Mouse (Mus musculus) lung, postnatal 0 days (tissue): ENCODE results near the gene Tmem109. TPM values are rescaled to one million over a fixed set of nuclear protein-coding genes. Genes with fewer than 3 reads are reported as not detected.

ENCODE experiments used
- ATAC-seq: fragments of 200-750 bp; cut with Nextera tagmentation; 2 replicates; pipeline ENCODE4 v1.8.0; 2017; ENCODE audit warnings: moderate library complexity
- DNase-seq: peaks from one replicate; pipeline ENCODE4 v3.0.0-alpha.2; 2016; ENCODE audit warnings: low spot score
- H3K27ac ChIP-seq: fragments of 300-500 bp; sonication (generic); 2 replicates; pipeline ENCODE4 v1.5.1; 2014; ENCODE audit warnings: antibody characterized with exemption, mild to moderate bottlenecking, low read length, mixed read lengths
- H3K27me3 ChIP-seq: fragments of 300-500 bp; sonication (generic); replicated peaks from 2 replicates; pipeline ENCODE4 v1.6.1; 2014; ENCODE audit warnings: low read length, mixed read lengths; ENCODE audit not compliant: insufficient read depth
- H3K36me3 ChIP-seq: fragments of 300-500 bp; sonication (generic); 2 replicates; pipeline ENCODE4 v1.6.1; 2014; ENCODE audit warnings: low read length, mixed read lengths; ENCODE audit not compliant: insufficient read depth
- H3K4me1 ChIP-seq: fragments of 300-500 bp; sonication (generic); 2 replicates; pipeline ENCODE4 v1.6.1; 2014; ENCODE audit warnings: antibody characterized with exemption, low read depth, low read length, mixed read lengths; ENCODE audit not compliant: insufficient read depth
- H3K4me2 ChIP-seq: fragments of 300-500 bp; sonication (generic); replicated peaks from 2 replicates; pipeline ENCODE4 v1.6.1; 2014; ENCODE audit warnings: low read depth, mild to moderate bottlenecking, low read length, moderate library complexity, mixed read lengths
- H3K4me3 ChIP-seq: fragments of 300-500 bp; sonication (generic); 2 replicates; pipeline ENCODE4 v1.5.1; 2014; ENCODE audit warnings: low read depth, low read length
- H3K9ac ChIP-seq: fragments of 300-500 bp; sonication (generic); replicated peaks from 2 replicates; pipeline ENCODE4 v1.6.1; 2014; ENCODE audit warnings: low read depth, mild to moderate bottlenecking
- H3K9me3 ChIP-seq: fragments of 300-500 bp; sonication (generic); 2 replicates; pipeline ENCODE4 v1.6.1; 2016; ENCODE audit warnings: low read length, mixed read lengths
- CTCF ChIP-seq: IDR thresholded peaks from 2 replicates; pipeline ENCODE4 v1.5.1; 2016; ENCODE audit warnings: antibody characterized with exemption, mild to moderate bottlenecking
- EP300 ChIP-seq: IDR thresholded peaks from 2 replicates; pipeline ENCODE4 v1.6.1; 2016; ENCODE audit warnings: antibody characterized with exemption, mild to moderate bottlenecking, control low read depth
- WGBS: fragments of 180-500 bp; shearing (Covaris S2); extraction: QIAGEN DNeasy Blood & Tissue Kit; methylation state at CpG from one replicate; pipeline ENCODE4 v1.1.7; 2014; 5-methylcytosine and 5-hydroxymethylcytosine counted together
- polyA plus RNA-seq: library from polyadenylated mRNA; unstranded; fragments of >200 nt; fragmentation: Nextera tagmentation; extraction: Ambion mirVana; gene quantifications from 2 replicates; pipeline ENCODE4 v1.2.1, GENCODE M21; 2015

The Tmem109 gene
- polyA plus RNA-seq, 1 experiment from 2014 or later: 155 TPM

- no peak within 1 kb of the TSS for H3K4me3 ChIP-seq
- ATAC-seq: no peak
- no peak within 1 kb of the TSS for H3K9ac ChIP-seq
- H3K9me3 ChIP-seq: no peaks in the 10 kb centered on the region
- no peak for TF ChIP-seq CTCF
- TF ChIP-seq EP300: no peak
- no peak within 1 kb of the TSS for H3K27ac ChIP-seq
- no peaks in the 10 kb centered on the region for H3K27me3 ChIP-seq
- no peaks in the 10 kb centered on the region for H3K4me1 ChIP-seq
- H3K36me3 ChIP-seq: no peaks in the 10 kb centered on the region
- no peak within 1 kb of the TSS for H3K4me2 ChIP-seq
- WGBS: 78% methylated on average over 16 of the region's 16 CpGs
- no peak for DNase-seq
These were observed 52.2 kb downstream of the Tmem109 start, which contains the start of gene Cd6 for GRCm38 (mm10) chr19:10829436-10830175. Gene Cd6 (minus strand): TSS chr19:10830058.

DNA sequence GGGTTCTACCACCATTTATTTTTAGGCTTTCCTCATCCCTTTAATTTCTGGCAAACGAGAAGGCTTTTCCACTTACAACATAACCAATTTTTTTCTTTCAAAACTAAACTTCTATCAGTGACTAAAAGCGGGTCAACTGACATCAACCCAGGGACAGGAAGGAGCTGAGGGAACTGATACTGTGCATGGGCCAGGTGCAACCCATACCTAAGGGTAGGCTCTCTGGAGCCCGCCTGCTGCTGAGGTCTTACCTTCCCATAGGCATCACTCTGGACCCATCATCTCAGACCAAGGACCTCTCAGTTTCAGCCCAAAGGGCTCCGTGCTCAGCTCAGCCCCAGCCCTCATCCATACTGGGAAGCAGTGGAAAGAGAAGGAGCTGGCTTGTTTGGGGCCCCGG, 53.5 kb downstream of the Tmem109 start:
- Histone ChIP-seq H3K27ac (no peak overlapping the region), H3K27me3 (no peaks in the 10 kb centered on the region), H3K4me2 (no peak overlapping the region), H3K36me3 (no peaks in the 10 kb centered on the region), H3K4me1 (no peaks in the 10 kb centered on the region), H3K4me3 (no peak overlapping the region), H3K9me3 (no peaks in the 10 kb centered on the region), H3K9ac (no peak overlapping the region)
- WGBS: 87% methylated on average over 5 of the region's 5 CpGs
- no peak for DNase-seq
- TF ChIP-seq EP300 (no peak), CTCF (no peak)
- no peak for ATAC-seq

DNA sequence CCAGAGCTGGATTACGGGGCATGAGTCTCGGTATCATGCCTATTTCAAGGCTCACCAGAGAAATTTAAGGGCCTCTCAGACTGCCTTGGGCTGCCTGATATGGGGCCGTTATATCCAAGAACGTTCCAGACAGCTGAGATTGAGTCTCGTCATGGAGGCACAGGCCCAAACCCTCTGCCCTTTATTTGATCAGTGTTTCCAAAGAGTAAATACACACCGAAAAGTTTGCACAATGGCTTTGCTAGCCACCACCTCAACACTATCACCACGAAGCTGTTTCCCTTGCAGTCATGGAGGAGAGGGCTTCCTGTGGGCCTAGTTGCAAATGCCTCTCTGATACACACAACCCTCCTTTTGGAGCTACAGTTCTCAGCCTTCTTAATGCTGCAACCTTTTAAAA, 57.7 kb downstream of the Tmem109 start:
- H3K4me1 ChIP-seq: no peaks in the 10 kb centered on the region
- no peak for ATAC-seq
- TF ChIP-seq CTCF: no peak
- H3K27ac ChIP-seq: no peak overlapping the region
- H3K27me3 ChIP-seq: no peaks in the 10 kb centered on the region
- no peaks in the 10 kb centered on the region for H3K9me3 ChIP-seq
- 62% methylated on average over 7 of the region's 7 CpGs for WGBS
- no peak for DNase-seq
- no peak overlapping the region for H3K4me2 ChIP-seq
- H3K4me3 ChIP-seq: no peak overlapping the region
- no peaks in the 10 kb centered on the region for H3K36me3 ChIP-seq
- no peak overlapping the region for H3K9ac ChIP-seq

DNA sequence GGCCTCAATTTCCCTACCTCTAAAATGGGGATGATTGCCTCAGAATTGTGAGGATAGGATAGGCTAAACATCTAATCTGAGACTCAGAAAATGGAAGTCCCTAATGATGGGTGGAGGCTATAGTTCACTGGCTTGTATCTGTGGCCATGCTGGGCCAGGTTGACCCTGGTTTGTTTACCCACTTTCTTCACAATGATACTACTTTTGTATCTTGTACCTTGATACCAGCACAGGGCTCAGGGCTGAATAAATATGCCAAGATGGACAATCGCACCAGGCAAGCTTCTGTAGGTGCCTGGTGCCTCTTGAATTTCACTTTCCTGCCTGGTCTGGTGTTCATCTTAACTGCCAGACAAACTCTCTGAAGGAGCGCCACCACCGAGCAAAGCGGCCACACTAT, 59.3 kb downstream of the Tmem109 start:
- Histone ChIP-seq H3K36me3 (no peaks in the 10 kb centered on the region), H3K4me2 (no peak overlapping the region), H3K27me3 (no peaks in the 10 kb centered on the region), H3K9me3 (no peaks in the 10 kb centered on the region), H3K27ac (no peak overlapping the region), H3K4me1 (peaks cover 5% of the 10 kb centered on the region; the same call in 1 of the 2 replicates), H3K4me3 (no peak overlapping the region), H3K9ac (no peak overlapping the region)
- WGBS: 97% methylated on average over 4 of the region's 4 CpGs
- TF ChIP-seq CTCF (no peak), EP300 (no peak)
- DNase-seq: no peak
- ATAC-seq: no peak

GRCm38 (mm10) chr19:10821319-10821718, 60.5 kb downstream of the Tmem109 start:
- no peak for ATAC-seq

More at GRCm38 (mm10) chr19:10821319-10821718, 60.5 kb downstream of the Tmem109 start:
- 71% methylated on average over 7 of the region's 7 CpGs for WGBS
- Histone ChIP-seq H3K27ac (no peak overlapping the region), H3K36me3 (no peaks in the 10 kb centered on the region), H3K9ac (no peak overlapping the region), H3K4me3 (no peak overlapping the region), H3K4me2 (no peak overlapping the region), H3K4me1 (peaks cover 5% of the 10 kb centered on the region; the same call in 1 of the 2 replicates), H3K9me3 (no peaks in the 10 kb centered on the region), H3K27me3 (no peaks in the 10 kb centered on the region)
- no peak for DNase-seq
- no peak for TF ChIP-seq CTCF
- TF ChIP-seq EP300: no peak

Other genes with a start within 250 kb of the Tmem109 start
- gene Vwce, start 247.8 kb downstream of the Tmem109 start, polyA plus RNA-seq: 0.08 TPM in 1 of 2 replicates, not detected in the other
- not detected in 2 replicates for gene Pga5, start 203.9 kb downstream of the Tmem109 start, polyA plus RNA-seq
- 23.4 and 25.2 TPM in 2 replicates for gene Vps37c, start 193.3 kb downstream of the Tmem109 start, polyA plus RNA-seq
- gene Cd5, start 143.0 kb downstream of the Tmem109 start, polyA plus RNA-seq: 0.48 and 0.68 TPM in 2 replicates
- not detected in 2 replicates for gene Cd6, start 51.9 kb downstream of the Tmem109 start, polyA plus RNA-seq
- gene Slc15a3, start 42.3 kb downstream of the Tmem109 start, polyA plus RNA-seq: 3.0 and 3.7 TPM in 2 replicates
- 15.1 and 18.9 TPM in 2 replicates for gene Tmem132a, start 12.1 kb downstream of the Tmem109 start, polyA plus RNA-seq
- gene Prpf19, start 13.2 kb upstream of the Tmem109 start, polyA plus RNA-seq: 18.8 and 22.4 TPM in 2 replicates
- gene Zp1, start 38.6 kb upstream of the Tmem109 start, polyA plus RNA-seq: not detected in 2 replicates
- gene Ptgdr2, start 55.2 kb upstream of the Tmem109 start, polyA plus RNA-seq: 0.36 and 0.45 TPM in 2 replicates
- 13.5 and 14.7 TPM in 2 replicates for gene Ccdc86, start 67.3 kb upstream of the Tmem109 start, polyA plus RNA-seq
- not detected in 2 replicates for gene Ms4a10, start 92.7 kb upstream of the Tmem109 start, polyA plus RNA-seq
- 0.15 and 0.37 TPM in 2 replicates for gene Ms4a15, start 111.2 kb upstream of the Tmem109 start, polyA plus RNA-seq
- gene Ms4a18, start 136.0 kb upstream of the Tmem109 start, polyA plus RNA-seq: not detected in 2 replicates
- 3.3 and 4.5 TPM in 2 replicates for gene Ms4a8a, start 199.1 kb upstream of the Tmem109 start, polyA plus RNA-seq
- not detected in 2 replicates for gene 1700017D01Rik, start 248.9 kb upstream of the Tmem109 start, polyA plus RNA-seq